Mouse (Mus musculus) lung, postnatal 36 days (tissue): ENCODE measurements at regions not wholly inside any gene's neighbourhood (a gene's known extent, or its start where the extent isn't known, plus 50 kb on each side); places are given as distances from the start of the nearest gene placed in this dataset.

ENCODE experiments used
- DNase-seq: peaks from one replicate; pipeline ENCODE4 v3.0.0; 2022; ENCODE audit warnings: mixed read lengths

GRCm38 (mm10) chr13:63627184-63627893, 53.9 kb upstream of the Ptch1 start:
- DNase-seq, result no peak

- DNase-seq, result no peak
Measured at GRCm38 (mm10) chr13:63627894-63628287, 54.5 kb upstream of the Ptch1 start.

GRCm38 (mm10) chr13:63631771-63632347, 58.5 kb upstream of the Ptch1 start:
- DNase-seq, result no peak

- no peak for DNase-seq
Measured at GRCm38 (mm10) chr13:63634294-63634693, 60.9 kb upstream of the Ptch1 start.

- DNase-seq, result no peak
Measured at GRCm38 (mm10) chr13:63641649-63642226, 68.3 kb upstream of the Ptch1 start.

- peak; percentile 92 for DNase-seq
Measured at GRCm38 (mm10) chr13:63642617-63643016, 69.2 kb upstream of the Ptch1 start.

- peak; percentile 79 for DNase-seq
Measured at GRCm38 (mm10) chr13:63643394-63643793, 70.0 kb upstream of the Ptch1 start.

GRCm38 (mm10) chr13:63644308-63644707, 70.9 kb upstream of the Ptch1 start:
- DNase-seq, result no peak

GRCm38 (mm10) chr13:63649058-63649647, 75.8 kb upstream of the Ptch1 start:
- no peak for DNase-seq

- no peak for DNase-seq
Measured at GRCm38 (mm10) chr13:63654514-63654913, 81.1 kb upstream of the Ptch1 start.

- no peak for DNase-seq
Measured at GRCm38 (mm10) chr13:63657115-63657514, 83.7 kb upstream of the Ptch1 start.

GRCm38 (mm10) chr13:63659412-63659811, 86.0 kb upstream of the Ptch1 start:
- no peak for DNase-seq

- no peak for DNase-seq
Measured at GRCm38 (mm10) chr13:63660431-63660830, 87.0 kb upstream of the Ptch1 start.

GRCm38 (mm10) chr13:63668576-63668975, 95.2 kb upstream of the Ptch1 start:
- DNase-seq, result no peak

- DNase-seq, result no peak
Measured at GRCm38 (mm10) chr13:63669031-63669430, 95.6 kb upstream of the Ptch1 start.

GRCm38 (mm10) chr13:63672425-63672824, 99.0 kb upstream of the Ptch1 start:
- no peak for DNase-seq

GRCm38 (mm10) chr13:63677696-63678095, 104.3 kb upstream of the Ptch1 start:
- DNase-seq, result no peak

- peak; percentile 47 for DNase-seq
Measured at GRCm38 (mm10) chr13:63678265-63679260, 105.2 kb upstream of the Ptch1 start.

- DNase-seq, result peak; percentile 19
Measured at GRCm38 (mm10) chr13:63682341-63682740, 108.9 kb upstream of the Ptch1 start.

- DNase-seq, result no peak
Measured at GRCm38 (mm10) chr13:63691974-63692373, 118.6 kb upstream of the Ptch1 start.

- DNase-seq, result no peak
Measured at GRCm38 (mm10) chr13:63693636-63694035, 120.2 kb upstream of the Ptch1 start.

GRCm38 (mm10) chr13:63696399-63696798, 118.6 kb upstream of the Ercc6l2 start:
- DNase-seq, result peak; percentile 85

- peak; percentile 48 for DNase-seq
Measured at GRCm38 (mm10) chr13:63699624-63700023, 115.4 kb upstream of the Ercc6l2 start.
